8 mouse cellular contexts compared by ENCODE assay signal in genomic region chr11:30232082-30232481, GRCm38 (mm10). TPM values are rescaled to one million over a fixed set of nuclear protein-coding genes. Genes with fewer than 3 reads are reported as not detected.
DNase-seq lines count a peak whose midpoint lies in the region; ATAC-seq and TF ChIP-seq lines count a peak whose summit lies in the region.

No protein-coding gene starts in this region.

- no peak for DNase-seq in layer of hippocampus, adult 2 months (ENCODE audit: low spot score in 2 of 2)
- no peak for DNase-seq in layer of hippocampus, postnatal 10 days (ENCODE audit: low spot score in 2 of 2)
- peak; percentile 85 to 90 for DNase-seq in heart, postnatal 10 days
- peak; percentile 67 for DNase-seq in lung, postnatal 25 days (ENCODE audit: low spot score)
- no peak for DNase-seq in frontal cortex, postnatal 14 days (ENCODE audit: low spot score in 2 of 2)
- DNase-seq in left cerebral cortex, adult 2 months (ENCODE audit: extremely low spot score in 1 of 2, low spot score in 2 of 2) = no peak

- WGBS in embryonic facial prominence, embryonic 15.5 days = 35% methylated on average over 2 of the region's 2 CpGs
- whole genome bisulfite sequencing in midbrain, embryonic 15.5 days = 83% methylated on average over 2 of the region's 2 CpGs

- intact Hi-C loops in heart, postnatal 10 days (cut with DNase I) = no loop called here
- intact Hi-C loops in left cerebral cortex, adult 2 months (cut with DNase I) = no loop called here

- no peaks in the 10 kb centered on the region for H3K9me3 ChIP-seq in embryonic facial prominence, embryonic 15.5 days (replicated peaks)
- H3K9me3 ChIP-seq in midbrain, embryonic 15.5 days = no peaks in the 10 kb centered on the region

- H3K4me2 ChIP-seq in embryonic facial prominence, embryonic 15.5 days (replicated peaks) = no peak overlapping the region
- no peak overlapping the region for H3K4me2 ChIP-seq in midbrain, embryonic 15.5 days

- no peaks in the 10 kb centered on the region for H3K27me3 ChIP-seq in embryonic facial prominence, embryonic 15.5 days
- H3K27me3 ChIP-seq in midbrain, embryonic 15.5 days (replicated peaks) = no peaks in the 10 kb centered on the region

- H3K4me1 ChIP-seq in embryonic facial prominence, embryonic 15.5 days = peaks cover 18% of the 10 kb centered on the region
- H3K4me1 ChIP-seq in midbrain, embryonic 15.5 days = peaks cover 23% of the 10 kb centered on the region

- no peaks in the 10 kb centered on the region for H3K36me3 ChIP-seq in embryonic facial prominence, embryonic 15.5 days
- 0 out of 2 replicates have a peak, but pooled peaks cover 3% of the 10 kb centered on the region for H3K36me3 ChIP-seq in midbrain, embryonic 15.5 days (replicated peaks)

- H3K9ac ChIP-seq in embryonic facial prominence, embryonic 15.5 days = no peak overlapping the region
- no peak overlapping the region for H3K9ac ChIP-seq in midbrain, embryonic 15.5 days

- ATAC-seq in embryonic facial prominence, embryonic 15.5 days (ENCODE audit: insufficient number of reproducible peaks, low FRiP score, low TSS enrichment, low read depth) = peak; percentile 29; the same call in 1 of the 2 replicates
- no peak for ATAC-seq in midbrain, embryonic 15.5 days (replicated peaks)

- H3K27ac ChIP-seq in layer of hippocampus, adult 2 months = peak overlapping the region; percentile 70; the same call in 1 of the 2 replicates
- no peak overlapping the region for H3K27ac ChIP-seq in embryonic facial prominence, embryonic 15.5 days (replicated peaks)
- H3K27ac ChIP-seq in left cerebral cortex, adult 2 months = no peak overlapping the region
- no peak overlapping the region for H3K27ac ChIP-seq in midbrain, embryonic 15.5 days

- no peak for TF ChIP-seq CTCF in layer of hippocampus, adult 2 months (conservative IDR thresholded peaks at IDR 0.05)
- no peak for TF ChIP-seq CTCF in left cerebral cortex, adult 2 months (IDR thresholded peaks at IDR 0.05)

- H3K4me3 ChIP-seq in layer of hippocampus, adult 2 months = no peak overlapping the region
- no peak overlapping the region for H3K4me3 ChIP-seq in embryonic facial prominence, embryonic 15.5 days (replicated peaks)
- H3K4me3 ChIP-seq in left cerebral cortex, adult 2 months = no peak overlapping the region
- H3K4me3 ChIP-seq in midbrain, embryonic 15.5 days = no peak overlapping the region

RNA-seq across cellular contexts. Expression of gene Sptbn1, which starts 35.9 kb away (rescaled TPM):
- 100 to 1,000 TPM; 564 to 576 TPM for total RNA-seq in layer of hippocampus, adult 2 months (2021)
- 100 to 1,000 TPM; 682 to 697 TPM for total RNA-seq in layer of hippocampus, postnatal 10 days (2021)
- polyA plus RNA-seq in embryonic facial prominence, embryonic 15.5 days (2015; fragmentation: Nextera tagmentation; extraction: Ambion mirVana) = 99.0 and 104 TPM in 2 replicates
- 100 to 1,000 TPM; 571 to 593 TPM for total RNA-seq in heart, postnatal 10 days (2021)
- 100 to 1,000 TPM; 601 to 602 TPM for total RNA-seq in left cerebral cortex, adult 2 months (2021)
- 175 and 176 TPM in 2 replicates for polyA plus RNA-seq in midbrain, embryonic 15.5 days (2015; fragmentation: Nextera tagmentation; extraction: Ambion mirVana)

Comparison
In these comparisons a context has a peak if more than half of its experiments do, and no peak if none do; other contexts are left out.
1. DNase-seq: peak in heart, postnatal 10 days (2 of 2) and lung, postnatal 25 days (single experiment); none in layer of hippocampus, adult 2 months (0 of 2), layer of hippocampus, postnatal 10 days (0 of 2), frontal cortex, postnatal 14 days (0 of 2) and left cerebral cortex, adult 2 months (0 of 2).